Mouse (Mus musculus): ENCODE data around the gene Slc6a2. TPM values are rescaled to one million over a fixed set of nuclear protein-coding genes. Genes with fewer than 3 reads are reported as not detected.

The Slc6a2 gene
- under 1 TPM; 0.07 to 0.19 TPM for total RNA-seq (2021)
- long read RNA-seq, experiment 1: 0 reads
- long read RNA-seq, experiment 2: 0 reads

- intact Hi-C loops (cut with DNase I): no loop called here
- DNase-seq: no peak
Observed at GRCm38 (mm10) chr8:92959779-92960178, at the start of gene Slc6a2. Gene Slc6a2 (plus strand): TSS chr8:92960079.

GRCm38 (mm10) chr8:92911477-92911876, 48.4 kb upstream of the Slc6a2 start:
- no peak for DNase-seq
- intact Hi-C loops (cut with DNase I): no loop called here

GRCm38 (mm10) chr8:92913396-92913795, 46.5 kb upstream of the Slc6a2 start:
- DNase-seq: no peak
- intact Hi-C loops (cut with DNase I): no loop called here

GRCm38 (mm10) chr8:92916082-92916481, 43.8 kb upstream of the Slc6a2 start:
- intact Hi-C loops (cut with DNase I): no loop called here
- no peak for DNase-seq

GRCm38 (mm10) chr8:92921768-92922167, 38.1 kb upstream of the Slc6a2 start:
- no peak for DNase-seq
- intact Hi-C loops (cut with DNase I): no loop called here

- intact Hi-C loops (cut with DNase I): no loop called here
- DNase-seq: no peak
Observed at GRCm38 (mm10) chr8:92928986-92929385, 30.9 kb upstream of the Slc6a2 start.

GRCm38 (mm10) chr8:92938056-92938455, 21.8 kb upstream of the Slc6a2 start:
- no peak for DNase-seq
- intact Hi-C loops (cut with DNase I): no loop called here

GRCm38 (mm10) chr8:92949071-92949470, 10.8 kb upstream of the Slc6a2 start:
- no peak for DNase-seq
- intact Hi-C loops (cut with DNase I): no loop called here

- DNase-seq: no peak
- intact Hi-C loops (cut with DNase I): no loop called here
Observed at GRCm38 (mm10) chr8:92950639-92951371, 9.1 kb upstream of the Slc6a2 start.

- no peak for DNase-seq
- intact Hi-C loops (cut with DNase I): no loop called here
Observed at GRCm38 (mm10) chr8:92954044-92954443, 5.8 kb upstream of the Slc6a2 start.

GRCm38 (mm10) chr8:92960451-92960911, 602 bp downstream of the Slc6a2 start:
- DNase-seq: peak; percentile 13 to 18
- intact Hi-C loops (cut with DNase I): no loop called here

- DNase-seq: no peak
- intact Hi-C loops (cut with DNase I): no loop called here
Observed at GRCm38 (mm10) chr8:92961088-92961487, 1.2 kb downstream of the Slc6a2 start.

- intact Hi-C loops (cut with DNase I): no loop called here
- DNase-seq: no peak
Observed at GRCm38 (mm10) chr8:92964556-92964955, 4.7 kb downstream of the Slc6a2 start.

- intact Hi-C loops (cut with DNase I): no loop called here
- DNase-seq: peak; percentile 69 to 80
Observed at GRCm38 (mm10) chr8:92972949-92973348, 13.1 kb downstream of the Slc6a2 start.

- intact Hi-C loops (cut with DNase I): no loop called here
- no peak for DNase-seq
Observed at GRCm38 (mm10) chr8:92976656-92977055, 16.8 kb downstream of the Slc6a2 start.

GRCm38 (mm10) chr8:92982491-92982890, 22.6 kb downstream of the Slc6a2 start:
- no peak for DNase-seq
- intact Hi-C loops (cut with DNase I): no loop called here

- intact Hi-C loops (cut with DNase I): no loop called here
Observed at GRCm38 (mm10) chr8:92984376-92984775, 24.5 kb downstream of the Slc6a2 start.

GRCm38 (mm10) chr8:92996840-92997239, 37.0 kb downstream of the Slc6a2 start:
- intact Hi-C loops (cut with DNase I): no loop called here

More at GRCm38 (mm10) chr8:92984376-92984775, 24.5 kb downstream of the Slc6a2 start:
- no peak for DNase-seq

GRCm38 (mm10) chr8:92998600-92998999, 38.7 kb downstream of the Slc6a2 start:
- DNase-seq: peak; percentile 40 to 76
- intact Hi-C loops (cut with DNase I): loop anchor here (1.0 kb wide), 2 partner anchors 115 to 180 kb away; no protein-coding TSS in a partner anchor

More at GRCm38 (mm10) chr8:92996840-92997239, 37.0 kb downstream of the Slc6a2 start:
- peak; percentile 36 to 68 for DNase-seq

- intact Hi-C loops (cut with DNase I): loop anchor here (2.0 to 5.0 kb wide), 2 partner anchors 85 to 487 kb away; no protein-coding TSS in a partner anchor
Observed at GRCm38 (mm10) chr8:93010286-93010685, 50.4 kb downstream of the Slc6a2 start.

GRCm38 (mm10) chr8:93011439-93011838, 51.6 kb downstream of the Slc6a2 start:
- DNase-seq: peak; percentile 83 to 91
- intact Hi-C loops (cut with DNase I): loop anchor here (1.0 to 5.0 kb wide), 3 partner anchors 83 to 486 kb away; no protein-coding TSS in a partner anchor

More at GRCm38 (mm10) chr8:93010286-93010685, 50.4 kb downstream of the Slc6a2 start:
- peak; percentile 23 to 62 for DNase-seq

GRCm38 (mm10) chr8:93012226-93012625, 52.3 kb downstream of the Slc6a2 start:
- intact Hi-C loops (cut with DNase I): loop anchor here (5.0 kb wide), 1 partner anchor 485 kb away; no protein-coding TSS in a partner anchor
- peak in 1 of 2 experiments; percentile 9 for DNase-seq

All from heart, postnatal 14 days (tissue).